Mouse (Mus musculus): ENCODE data around the gene Akr1b8. TPM values are rescaled to one million over a fixed set of nuclear protein-coding genes. Genes with fewer than 3 reads are reported as not detected.
"Not testable (repeated sequence)": the region's sequence is repeated elsewhere in the genome, so short reads cannot be mapped to it uniquely, and the experiment has no call there.

Akr1b8 gene
- total RNA-seq, 2 experiments from 2014 or later: 2.6 TPM

DNA sequence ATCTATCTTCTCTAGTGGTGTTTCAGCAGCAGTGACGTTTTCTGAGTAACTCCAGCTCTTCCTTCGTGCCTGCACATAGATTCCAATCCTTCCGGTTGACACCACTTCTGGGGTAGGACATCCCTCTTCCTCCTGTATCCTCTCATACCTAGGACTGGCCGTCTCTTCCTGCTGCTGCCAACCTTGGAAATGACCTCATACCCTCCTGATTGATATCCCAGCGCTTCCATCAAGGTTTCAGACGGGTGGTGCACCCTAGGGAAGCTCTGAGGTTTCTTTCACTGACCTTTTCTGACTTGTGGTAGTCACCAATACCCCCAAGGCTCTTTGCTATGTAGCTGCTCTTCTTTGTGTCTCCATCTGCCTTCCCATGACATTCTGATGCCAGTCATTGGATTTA lies 44.5 kb downstream of the Akr1b8 start:
- DNase-seq (ENCODE audit: low spot score): no peak

DNA sequence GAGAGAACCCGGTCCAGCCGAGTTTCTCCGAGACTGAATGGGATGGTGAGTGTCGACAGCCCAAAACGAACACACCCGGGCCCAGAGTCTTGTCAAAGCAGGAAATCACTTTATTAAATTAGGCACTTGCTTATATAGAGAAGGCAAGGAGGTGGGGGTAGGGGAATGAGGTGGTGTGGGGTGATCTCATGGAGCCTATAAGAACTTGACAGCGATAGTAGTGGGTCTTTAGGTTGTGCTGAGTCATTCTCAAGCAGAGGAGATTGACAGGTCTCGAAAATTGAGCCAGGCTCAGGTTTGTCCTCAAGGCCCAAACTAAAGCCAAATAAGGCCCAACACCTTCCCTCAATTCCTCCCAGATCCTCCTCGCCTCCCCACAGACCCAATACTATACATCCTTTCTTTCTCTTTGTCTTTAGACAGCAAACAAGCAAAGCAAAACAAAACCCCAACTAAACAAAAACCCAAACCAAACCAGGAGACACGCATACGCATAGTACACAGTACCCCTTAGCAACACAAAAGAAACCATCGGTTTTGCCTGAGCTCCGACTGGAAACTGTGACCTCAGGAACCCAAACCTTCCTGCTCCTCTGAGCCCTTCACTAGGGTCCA lies 45.8 kb downstream of the Akr1b8 start:
- DNase-seq (ENCODE audit: low spot score): no peak

DNA sequence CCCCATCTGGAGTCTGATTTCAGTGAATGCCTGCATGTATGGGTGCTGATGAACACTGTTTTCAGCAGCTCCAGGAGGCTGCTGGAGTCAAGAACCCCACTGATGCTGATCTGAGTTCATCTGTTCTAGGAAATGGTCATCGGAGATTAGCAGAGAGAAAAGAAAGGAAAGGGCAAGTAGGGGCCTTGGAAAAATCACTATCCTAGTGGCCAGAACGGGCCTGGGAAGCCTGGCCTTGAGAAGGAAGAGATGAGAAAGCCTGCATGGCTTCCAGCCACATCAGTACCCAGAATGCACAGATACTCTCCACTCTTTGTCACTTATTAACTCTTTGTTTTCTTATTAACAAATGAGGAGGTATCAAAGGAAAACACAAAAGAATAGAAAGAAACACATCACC lies 46.8 kb downstream of the Akr1b8 start:
- no peak for DNase-seq (ENCODE audit: low spot score)

DNA sequence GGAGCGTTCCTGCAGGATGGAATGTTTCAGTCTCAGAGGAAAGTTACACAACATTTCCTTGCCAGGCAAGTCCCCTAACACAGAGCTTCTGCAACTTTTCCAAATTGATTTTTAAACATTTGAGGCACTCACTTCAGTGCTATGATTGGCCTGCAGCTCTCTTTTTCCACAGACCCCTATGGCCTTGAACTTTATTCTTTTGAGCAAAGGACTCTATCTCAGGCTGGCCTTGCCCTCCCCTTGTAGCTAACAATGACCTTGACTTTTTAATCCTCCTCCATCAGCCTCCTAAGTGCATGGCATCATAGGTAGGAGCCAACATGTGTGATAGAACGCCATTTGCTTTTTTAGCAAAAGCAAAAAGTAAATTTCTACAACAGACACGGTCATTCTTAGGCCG lies 52.8 kb downstream of the Akr1b8 start:
- no peak for DNase-seq (ENCODE audit: low spot score)

- no peak for DNase-seq (ENCODE audit: low spot score)
Observed at GRCm38 (mm10) chr6:34407403-34407802, 53.5 kb downstream of the Akr1b8 start.

GRCm38 (mm10) chr6:34412023-34412422 lies 58.1 kb downstream of the Akr1b8 start, which contains the start of gene Akr1b7:
Gene Akr1b7 (plus strand): TSS chr6:34412334.
- DNase-seq (ENCODE audit: low spot score): no peak

DNA sequence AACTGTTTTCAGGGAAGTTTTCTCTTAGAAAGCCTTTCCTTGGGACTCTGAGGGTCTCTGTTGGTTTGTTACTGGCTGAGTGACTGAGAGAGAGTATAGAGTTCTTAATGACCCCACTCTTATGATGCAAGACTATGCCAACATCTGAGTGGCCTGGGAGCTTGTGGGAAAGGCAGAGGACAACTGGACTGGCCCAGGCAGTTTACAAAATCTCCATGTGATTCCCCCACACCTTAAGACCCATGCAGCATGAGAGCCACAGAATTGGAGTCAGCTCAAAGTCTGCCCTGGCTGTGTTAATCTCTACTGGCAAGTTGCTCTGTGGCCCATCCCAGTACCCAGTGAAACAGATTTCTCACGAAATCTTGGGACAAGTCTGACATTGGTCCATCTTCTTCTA lies 58.8 kb downstream of the Akr1b8 start:
- DNase-seq (ENCODE audit: low spot score): no peak

- not testable (repeated sequence) for DNase-seq (ENCODE audit: low spot score)
Observed at GRCm38 (mm10) chr6:34413386-34413785, 59.5 kb downstream of the Akr1b8 start.

DNA sequence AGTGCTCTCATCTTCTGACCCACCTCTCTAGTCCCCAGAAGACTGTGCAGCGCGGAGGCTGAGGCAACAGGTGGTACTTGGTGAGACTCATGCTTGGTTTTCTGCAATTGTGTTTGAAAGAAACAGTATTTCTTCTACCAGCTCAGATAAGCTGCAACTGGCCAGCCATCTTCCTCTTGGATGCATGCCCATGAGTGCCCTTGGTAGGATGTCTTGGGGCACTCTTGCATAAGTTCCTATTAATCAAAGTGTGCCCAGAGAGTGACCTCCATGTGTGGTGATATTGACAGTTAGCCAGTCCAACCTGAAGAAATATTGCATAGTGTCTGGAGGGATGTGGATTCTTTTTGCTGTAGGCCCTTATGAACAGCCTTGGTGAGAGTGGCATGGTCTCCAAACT lies 62.6 kb downstream of the Akr1b8 start:
- DNase-seq (ENCODE audit: low spot score): no peak

Other genes with a start within 250 kb of the Akr1b8 start
- gene Slc35b4, start 177.0 kb upstream of the Akr1b8 start, total RNA-seq (2021): 1 to 10 TPM; 7.9 to 8.0 TPM
- 100 to 1,000 TPM; 171 to 189 TPM for gene Akr1b3, start 36.6 kb upstream of the Akr1b8 start, total RNA-seq (2021)
- gene Akr1b10, start 30.1 kb downstream of the Akr1b8 start, total RNA-seq (2021): 10 to 100 TPM; 53.7 to 55.5 TPM
- gene Akr1b7, start 58.2 kb downstream of the Akr1b8 start, total RNA-seq (2021): not detected
- gene Bpgm, start 122.1 kb downstream of the Akr1b8 start, total RNA-seq (2021): 100 to 1,000 TPM in 1 of 2 experiments, 10 to 100 TPM in 1; 97.7 to 105 TPM
- 10 to 100 TPM; 23.3 to 35.0 TPM for gene Cald1, start 244.4 kb downstream of the Akr1b8 start, total RNA-seq (2021)